Mouse (Mus musculus) myocyte (in vitro differentiated cells): ENCODE results near the gene Il17rc.

Source experiments
- E2F4 ChIP-seq: IDR thresholded peaks from one replicate; pipeline ENCODE4 v1.6.1; 2011; ENCODE audit warnings: mild to moderate bottlenecking, control low read depth, moderate library complexity; ENCODE audit not compliant: insufficient read depth
- POLR2A ChIP-seq: IDR thresholded peaks from one replicate; pipeline ENCODE4 v1.6.1; 2011; ENCODE audit warnings: low read depth, mild to moderate bottlenecking, control low read depth, moderate library complexity; ENCODE audit not compliant: insufficient read length
- USF1 ChIP-seq: IDR thresholded peaks from one replicate; pipeline ENCODE4 v1.6.1; 2011; ENCODE audit warnings: low read depth, mild to moderate bottlenecking, control low read depth, moderate library complexity

GRCm38 (mm10) chr6:113502801-113503200, 31.6 kb downstream of the Il17rc start:
- TF ChIP-seq E2F4 = no peak
- TF ChIP-seq USF1 = no peak
- no peak for TF ChIP-seq POLR2A
